Mouse (Mus musculus) midbrain, embryonic 14.5 days (tissue): Measurements from ENCODE around the gene AU018091. TPM values are rescaled to one million over a fixed set of nuclear protein-coding genes. Genes with fewer than 3 reads are reported as not detected.
A peak's percentile ranks its signal among the peaks of the same experiment; 100 is the strongest.
"Not testable (repeated sequence)": the region's sequence is repeated elsewhere in the genome, so short reads cannot be mapped to it uniquely, and the experiment has no call there.

Experiments used
- ATAC-seq: fragments of 200-750 bp; cut with Nextera tagmentation; 2 replicates; pipeline ENCODE4 v1.8.0; 2017; ENCODE audit warnings: moderate number of reproducible peaks, moderate library complexity; ENCODE audit not compliant: low FRiP score, low TSS enrichment
- DNase-seq: peaks from one replicate; pipeline ENCODE4 v3.0.0-alpha.2; 2015
- H3K27ac ChIP-seq: fragments of 300-500 bp; sonication (generic); replicated peaks from 2 replicates; pipeline ENCODE4 v1.5.1; 2014; ENCODE audit warnings: mild to moderate bottlenecking, low read depth, low read length, moderate library complexity
- H3K27me3 ChIP-seq: fragments of 300-500 bp; sonication (generic); 2 replicates; pipeline ENCODE4 v1.6.1; 2014; ENCODE audit warnings: low read length, control low read depth, mixed read lengths; ENCODE audit not compliant: control insufficient read depth, insufficient read depth
- H3K36me3 ChIP-seq: fragments of 300-500 bp; sonication (generic); 2 replicates; pipeline ENCODE4 v1.6.1; 2014; ENCODE audit warnings: low read length, control low read depth; ENCODE audit not compliant: control insufficient read depth, insufficient read depth
- H3K4me1 ChIP-seq: fragments of 300-500 bp; sonication (generic); 2 replicates; pipeline ENCODE4 v1.6.1; 2014; ENCODE audit warnings: mild to moderate bottlenecking, antibody characterized with exemption, low read length, control low read depth; ENCODE audit not compliant: control insufficient read depth, insufficient read depth
- H3K4me2 ChIP-seq: fragments of 300-500 bp; sonication (generic); 2 replicates; pipeline ENCODE4 v1.6.1; 2014; ENCODE audit warnings: mild to moderate bottlenecking, low read length, moderate library complexity
- H3K4me3 ChIP-seq: fragments of 300-500 bp; sonication (generic); replicated peaks from 2 replicates; pipeline ENCODE4 v1.5.1; 2014; ENCODE audit warnings: low read depth, low read length
- H3K9ac ChIP-seq: fragments of 300-500 bp; sonication (generic); replicated peaks from 2 replicates; pipeline ENCODE4 v1.6.1; 2014; ENCODE audit warnings: mild to moderate bottlenecking, low read length, moderate library complexity
- H3K9me3 ChIP-seq: fragments of 300-500 bp; sonication (generic); 2 replicates; pipeline ENCODE4 v1.6.1; 2016; ENCODE audit warnings: low read length, control low read depth, mixed read lengths; ENCODE audit not compliant: control insufficient read depth
- WGBS: fragments of 180-500 bp; shearing (Covaris S2); extraction: QIAGEN DNeasy Blood & Tissue Kit; methylation state at CpG from one replicate; pipeline ENCODE4 v1.1.7; 2014; 5-methylcytosine and 5-hydroxymethylcytosine counted together
- polyA plus RNA-seq: library from polyadenylated mRNA; unstranded; fragments of >200 nt; fragmentation: Nextera tagmentation; extraction: Ambion mirVana; gene quantifications from 2 replicates; pipeline ENCODE4 v1.2.1, GENCODE M21; 2014

Gene AU018091
- polyA plus RNA-seq, 1 experiment from 2014 or later, result not detected

DNA sequence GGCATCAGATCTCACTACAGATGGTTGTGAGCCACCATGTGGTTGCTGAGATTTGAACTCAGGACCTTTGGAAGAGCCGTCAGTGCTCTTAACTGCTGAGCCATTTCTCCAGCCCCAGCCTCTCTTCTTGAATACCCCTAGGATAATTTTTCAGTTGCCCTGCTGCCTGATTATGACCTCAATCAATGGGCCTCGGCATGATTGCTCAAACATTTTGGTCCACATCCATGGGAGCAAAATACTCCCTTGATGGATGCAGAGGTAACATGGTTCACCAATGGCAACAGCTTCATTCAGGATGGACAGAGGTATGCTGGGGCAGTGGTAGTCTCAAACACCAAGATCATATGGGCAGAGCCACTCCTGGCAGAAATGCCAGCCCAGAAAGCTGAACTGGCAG lies 17.7 kb upstream of the AU018091 start:
- 89% methylated on average over 2 of the region's 2 CpGs for WGBS
- H3K27me3 ChIP-seq, H3K9me3 ChIP-seq: not testable (repeated sequence)

GRCm38 (mm10) chr7:3186136-3186535 lies 17.1 kb upstream of the AU018091 start:
- Histone ChIP-seq H3K9me3 (0 out of 2 replicates have a peak, but pooled peaks cover 3% of the 10 kb centered on the region), H3K9ac (no peak overlapping the region), H3K4me2 (no peak overlapping the region), H3K36me3 (no peaks in the 10 kb centered on the region), H3K27me3 (no peaks in the 10 kb centered on the region), H3K4me1 (no peaks in the 10 kb centered on the region), H3K27ac (no peak overlapping the region), H3K4me3 (no peak overlapping the region)
- 80% methylated on average over 1 of the region's 1 CpGs for WGBS
- no peak for DNase-seq
- ATAC-seq, result no peak

More for the DNA sequence above, 17.7 kb upstream of the AU018091 start:
- not testable (repeated sequence) for H3K27ac ChIP-seq, ATAC-seq, H3K36me3 ChIP-seq, H3K4me3 ChIP-seq, H3K9ac ChIP-seq, DNase-seq, H3K4me1 ChIP-seq, H3K4me2 ChIP-seq

DNA sequence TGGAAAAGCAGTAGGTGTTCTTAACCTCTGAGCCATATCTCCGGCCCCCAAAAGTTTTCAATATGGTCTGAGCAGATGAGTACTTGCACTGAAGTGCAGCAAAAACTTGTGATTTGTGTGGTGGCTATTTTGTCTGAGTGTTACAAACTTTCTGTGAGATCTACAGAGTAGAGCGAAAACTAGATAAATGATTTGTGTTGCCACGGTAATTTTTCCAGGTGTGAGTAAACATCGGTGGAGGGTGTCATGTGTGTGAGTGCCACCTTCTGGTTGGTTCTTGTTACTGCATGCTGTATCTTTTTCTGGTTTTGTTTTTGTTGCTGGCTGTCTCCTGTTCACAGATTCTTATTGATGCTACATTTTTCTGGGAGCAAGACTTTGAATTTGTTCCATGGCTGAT lies 15.4 kb upstream of the AU018091 start:
- Histone ChIP-seq H3K4me1 (no peaks in the 10 kb centered on the region), H3K4me2 (no peak overlapping the region), H3K9me3 (peaks cover 3% of the 10 kb centered on the region; the same call in 1 of the 2 replicates), H3K4me3 (no peak overlapping the region), H3K27me3 (no peaks in the 10 kb centered on the region), H3K27ac (no peak overlapping the region), H3K36me3 (no peaks in the 10 kb centered on the region), H3K9ac (no peak overlapping the region)
- ATAC-seq (no peak), DNase-seq (peak; percentile 1)
- WGBS, result 53% methylated on average over 4 of the region's 4 CpGs

DNA sequence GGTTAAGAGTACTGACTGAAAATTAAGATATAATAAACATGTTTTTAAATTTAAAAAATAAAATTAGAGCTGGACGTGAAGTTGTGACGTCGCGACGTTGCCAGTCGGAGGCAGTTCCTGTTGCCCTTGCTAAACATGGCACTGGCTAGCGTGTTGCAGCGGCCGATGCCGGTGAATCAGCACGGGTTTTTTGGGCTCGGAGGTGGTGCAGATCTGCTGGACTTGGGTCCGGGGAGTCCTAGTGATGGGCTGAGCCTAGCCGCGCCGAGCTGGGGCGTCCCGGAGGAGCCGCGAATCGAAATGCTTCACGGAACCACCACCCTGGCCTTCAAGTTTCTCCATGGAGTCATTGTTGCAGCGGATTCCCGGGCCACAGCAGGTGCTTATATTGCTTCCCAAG lies 12.0 kb upstream of the AU018091 start:
- 93% methylated on average over 24 of the region's 24 CpGs for WGBS
- H3K9me3 ChIP-seq, H3K36me3 ChIP-seq, H3K9ac ChIP-seq, H3K4me2 ChIP-seq, H3K4me1 ChIP-seq, ATAC-seq, DNase-seq, H3K27me3 ChIP-seq, H3K27ac ChIP-seq, H3K4me3 ChIP-seq: not testable (repeated sequence)

- DNase-seq (no peak), ATAC-seq (no peak)
- Histone ChIP-seq H3K9ac (no peak overlapping the region), H3K4me3 (no peak overlapping the region), H3K36me3 (no peaks in the 10 kb centered on the region), H3K27ac (no peak overlapping the region), H3K27me3 (no peaks in the 10 kb centered on the region), H3K4me1 (no peaks in the 10 kb centered on the region), H3K4me2 (no peak overlapping the region), H3K9me3 (no peaks in the 10 kb centered on the region)
- WGBS, result 88% methylated on average over 1 of the region's 1 CpGs
Observed at GRCm38 (mm10) chr7:3168296-3168695, 707 bp downstream of the AU018091 start.

DNA sequence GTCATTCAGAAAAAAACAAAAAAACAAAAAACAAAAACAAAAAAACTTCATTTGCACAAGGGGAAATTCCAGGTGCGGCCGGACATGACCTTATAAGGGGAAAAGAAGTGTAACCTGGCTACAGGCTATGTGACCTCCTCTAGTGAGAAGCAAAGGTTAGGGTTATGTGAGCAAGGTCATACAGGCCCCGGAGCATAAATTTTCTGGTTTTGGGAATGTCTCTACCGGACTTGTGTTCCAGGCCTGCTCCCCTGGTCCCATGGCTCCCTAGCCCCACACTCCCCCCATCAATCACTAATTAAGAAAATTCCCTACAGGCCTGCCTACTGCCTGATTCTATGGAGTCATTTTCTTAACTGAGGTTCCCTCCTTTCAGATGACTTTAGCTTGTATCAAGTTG lies 2.7 kb downstream of the AU018091 start:
- ATAC-seq, result no peak
- H3K36me3 ChIP-seq, result no peaks in the 10 kb centered on the region
- H3K9me3 ChIP-seq, result no peaks in the 10 kb centered on the region
- WGBS, result 94% methylated on average over 4 of the region's 4 CpGs
- DNase-seq, result no peak
- H3K27me3 ChIP-seq, result no peaks in the 10 kb centered on the region
- no peak overlapping the region for H3K9ac ChIP-seq
- no peak overlapping the region for H3K4me2 ChIP-seq
- no peak overlapping the region for H3K27ac ChIP-seq
- H3K4me1 ChIP-seq, result no peaks in the 10 kb centered on the region
- no peak overlapping the region for H3K4me3 ChIP-seq

- DNase-seq (no peak), ATAC-seq (no peak)
- no peak overlapping the region for H3K4me2 ChIP-seq
- no peaks in the 10 kb centered on the region for H3K9me3 ChIP-seq
- H3K9ac ChIP-seq, result no peak overlapping the region
- H3K27ac ChIP-seq, result no peak overlapping the region
- no peaks in the 10 kb centered on the region for H3K4me1 ChIP-seq
- H3K4me3 ChIP-seq, result no peak overlapping the region
- no peaks in the 10 kb centered on the region for H3K27me3 ChIP-seq
- no peaks in the 10 kb centered on the region for H3K36me3 ChIP-seq
Observed at GRCm38 (mm10) chr7:3164991-3165390, 4.0 kb downstream of the AU018091 start.

- WGBS, result 84% methylated on average over 6 of the region's 6 CpGs
- Histone ChIP-seq H3K27me3 (no peaks in the 10 kb centered on the region), H3K4me2 (no peak overlapping the region), H3K9me3 (no peaks in the 10 kb centered on the region), H3K36me3 (no peaks in the 10 kb centered on the region), H3K27ac (no peak overlapping the region), H3K4me3 (no peak overlapping the region), H3K9ac (no peak overlapping the region), H3K4me1 (no peaks in the 10 kb centered on the region)
- ATAC-seq (no peak), DNase-seq (no peak)
Observed at GRCm38 (mm10) chr7:3164381-3164780, 4.6 kb downstream of the AU018091 start.

GRCm38 (mm10) chr7:3150376-3150775 lies 18.6 kb downstream of the AU018091 start:
- no peak for DNase-seq
- ATAC-seq, result no peak
- 76% methylated on average over 1 of the region's 1 CpGs for WGBS

More at GRCm38 (mm10) chr7:3150376-3150775, 18.6 kb downstream of the AU018091 start:
- no peaks in the 10 kb centered on the region for H3K27me3 ChIP-seq
- H3K4me2 ChIP-seq, result no peak overlapping the region
- H3K4me3 ChIP-seq, result no peak overlapping the region
- 0 out of 2 replicates have a peak, but pooled peaks cover 5% of the 10 kb centered on the region for H3K9me3 ChIP-seq
- no peaks in the 10 kb centered on the region for H3K4me1 ChIP-seq
- no peak overlapping the region for H3K27ac ChIP-seq
- H3K9ac ChIP-seq, result no peak overlapping the region
- H3K36me3 ChIP-seq, result no peaks in the 10 kb centered on the region
